Mouse (Mus musculus) heart, adult 2 months (tissue): ENCODE data around the gene Sv2c. TPM values are rescaled to one million over a fixed set of nuclear protein-coding genes. Genes with fewer than 3 reads are reported as not detected.

ENCODE experiments used
- DNase-seq, 2 experiments: peaks; one replicate each; pipeline ENCODE4 v3.0.0; 2021
- H3K27ac ChIP-seq: fragments of 200-600 bp; 2 replicates; pipeline ENCODE4 v1.8.1; 2022
- H3K27me3 ChIP-seq: fragments of 200-500 bp; 2 replicates; pipeline ENCODE4 v1.6.1; 2012; ENCODE audit warnings: mild to moderate bottlenecking, low read length, inconsistent platforms, mixed read lengths; ENCODE audit not compliant: control insufficient read depth, insufficient read depth
- H3K36me3 ChIP-seq: fragments of 200-500 bp; 2 replicates; pipeline ENCODE4 v1.6.1; 2012; ENCODE audit warnings: low read length, inconsistent platforms; ENCODE audit not compliant: control insufficient read depth, insufficient read depth
- H3K4me1 ChIP-seq: fragments of 200-500 bp; 2 replicates; pipeline ENCODE4 v1.6.1; 2011; ENCODE audit warnings: low read length; ENCODE audit not compliant: control insufficient read depth, insufficient read depth
- H3K4me3 ChIP-seq: fragments of 200-600 bp; 2 replicates; pipeline ENCODE4 v1.8.1; 2022
- H3K79me2 ChIP-seq: fragments of 200-500 bp; replicated peaks from 2 replicates; pipeline ENCODE4 v1.6.1; 2012; ENCODE audit warnings: mild to moderate bottlenecking, inconsistent platforms, low read length, moderate library complexity, mixed read lengths; ENCODE audit not compliant: control insufficient read depth, insufficient read depth
- H3K9ac ChIP-seq: fragments of 200-500 bp; 2 replicates; pipeline ENCODE4 v1.6.1; 2012; ENCODE audit warnings: low read depth, mild to moderate bottlenecking, control low read depth, inconsistent platforms, low read length, mixed read lengths
- CTCF ChIP-seq: fragments of 200-600 bp; IDR thresholded peaks from 2 replicates; pipeline ENCODE4 v1.8.1; 2022; ENCODE audit warnings: antibody characterized with exemption, mild to moderate bottlenecking, moderate library complexity
- EP300 ChIP-seq: fragments of 200-500 bp; IDR thresholded peaks from 2 replicates; pipeline ENCODE4 v1.6.1; 2011; ENCODE audit warnings: low read depth, low read length, control low read depth; ENCODE audit not compliant: insufficient read depth
- POLR2A ChIP-seq: fragments of 200-500 bp; IDR thresholded peaks from 2 replicates; pipeline ENCODE4 v1.6.1; 2011; ENCODE audit warnings: mild to moderate bottlenecking, low read depth, low read length, control low read depth; ENCODE audit not compliant: insufficient read depth
- WGBS: fragments of 180-500 bp; shearing (Covaris S2); methylation state at CpG from one replicate; pipeline ENCODE4 v1.1.7; 2018; 5-methylcytosine and 5-hydroxymethylcytosine counted together
- intact Hi-C: fragments of 180-260 bp; cut with DNase I; formaldehyde crosslinking; loops from one replicate; pipeline ENCODE4 v1.15.1; 2025
- polyA plus RNA-seq: library from polyadenylated mRNA; depleted of rRNA; stranded (reverse); fragments of >200 nt; gene quantifications from 2 replicates; pipeline ENCODE4 v1.2.3, GENCODE M21; 2012
- total RNA-seq, 2 experiments: library from RNA; stranded (reverse); gene quantifications; 2 replicates each; pipeline ENCODE4 v1.2.3; 2021

The Sv2c gene
- total and polyA plus RNA-seq, 3 experiments = 0.23 to 0.48 (median 0.41) TPM

DNA sequence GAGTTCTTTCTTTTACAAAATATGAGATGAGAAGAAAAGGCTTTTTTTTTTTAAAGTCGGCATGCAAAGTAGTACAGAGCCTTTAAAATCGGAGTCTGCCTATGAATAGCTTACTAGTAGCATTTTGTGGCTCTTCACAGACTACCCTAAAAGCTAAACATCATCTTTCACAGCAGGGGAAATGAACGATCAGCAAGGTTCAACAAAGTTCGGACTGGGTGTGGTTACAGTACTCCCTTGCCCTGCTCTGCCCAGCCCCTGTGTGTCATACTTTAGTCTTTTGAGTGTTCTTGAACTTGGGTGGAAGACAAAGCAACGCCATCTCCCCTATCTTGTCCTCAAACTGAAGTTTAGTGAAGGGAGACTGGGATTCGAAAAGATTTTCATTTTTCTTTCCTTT, 5.7 kb downstream of the Sv2c start:
- DNase-seq = no peak
- Histone ChIP-seq H3K4me1 (no peaks in the 10 kb centered on the region; the same call in 1 of the 2 replicates), H3K9ac (no peak overlapping the region), H3K36me3 (no peaks in the 10 kb centered on the region), H3K27me3 (peaks cover 6% of the 10 kb centered on the region), H3K4me3 (no peak overlapping the region), H3K79me2 (no peaks in the 10 kb centered on the region), H3K27ac (no peak overlapping the region)
- no peak for TF ChIP-seq EP300
- TF ChIP-seq CTCF = no peak
- no peak for TF ChIP-seq POLR2A
- intact Hi-C loops = no loop called here
- 72% methylated on average over 6 of the region's 6 CpGs for WGBS

DNA sequence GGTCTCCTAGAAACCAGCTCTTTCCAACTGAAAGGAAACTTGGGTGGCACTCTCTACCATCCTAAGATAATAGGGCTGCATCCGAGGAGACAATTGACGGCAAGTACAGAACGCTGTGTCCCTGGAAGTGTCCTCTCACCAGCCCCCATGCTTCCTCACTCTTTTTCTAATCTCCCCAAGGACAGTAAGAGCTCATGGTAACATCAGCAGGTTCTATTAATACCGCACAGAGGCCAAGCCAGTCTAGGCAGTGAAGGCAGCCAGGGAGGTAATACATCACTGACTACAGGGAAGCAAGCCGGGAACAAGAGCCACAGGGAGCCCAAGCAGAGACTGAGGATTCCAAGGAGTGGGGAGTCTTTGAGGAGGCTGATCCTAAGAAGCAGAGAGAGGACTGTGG, 7.4 kb downstream of the Sv2c start:
- Histone ChIP-seq H3K36me3 (no peaks in the 10 kb centered on the region), H3K4me1 (no peaks in the 10 kb centered on the region; the same call in 1 of the 2 replicates), H3K27ac (no peak overlapping the region), H3K4me3 (no peak overlapping the region), H3K79me2 (no peaks in the 10 kb centered on the region), H3K27me3 (no peaks in the 10 kb centered on the region), H3K9ac (no peak overlapping the region)
- no peak for TF ChIP-seq EP300
- WGBS = 52% methylated on average over 5 of the region's 5 CpGs
- intact Hi-C loops = no loop called here
- peak in 1 of 2 experiments; percentile 4 for DNase-seq

DNA sequence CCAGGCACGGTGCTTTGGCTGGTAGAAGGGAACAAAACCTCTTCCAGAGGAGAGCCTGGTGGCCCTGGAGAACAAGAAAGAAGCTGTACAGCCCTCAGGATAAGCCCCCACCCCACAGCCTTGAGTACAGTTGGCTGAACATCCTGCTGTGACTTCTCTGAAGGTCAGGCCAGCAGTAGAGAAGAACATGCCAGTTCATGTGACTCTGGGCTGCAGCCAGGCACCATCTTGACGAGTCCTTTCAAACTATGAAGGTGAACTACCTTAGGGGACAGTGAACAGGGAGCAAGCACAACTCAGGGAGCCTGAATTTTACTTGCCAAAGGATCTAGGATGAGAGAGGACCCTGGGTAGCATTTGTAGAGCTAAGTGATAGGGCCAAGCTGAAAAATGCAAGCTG, 19.7 kb downstream of the Sv2c start:
- TF ChIP-seq EP300 = 0 out of 2 replicates have a peak, but pooled peaks have one; percentile 61
- TF ChIP-seq CTCF = no peak
- no peak for TF ChIP-seq POLR2A
- no peak overlapping the region for H3K9ac ChIP-seq
- no peak overlapping the region for H3K4me3 ChIP-seq
- DNase-seq = peak; percentile 42 to 53
- H3K79me2 ChIP-seq = no peaks in the 10 kb centered on the region
- H3K27me3 ChIP-seq = no peaks in the 10 kb centered on the region
- 50% methylated on average over 2 of the region's 2 CpGs for WGBS
- peaks cover 2% of the 10 kb centered on the region; the same call in 1 of the 2 replicates for H3K4me1 ChIP-seq
- no peak overlapping the region for H3K27ac ChIP-seq
- H3K36me3 ChIP-seq = no peaks in the 10 kb centered on the region
- intact Hi-C loops = no loop called here

DNA sequence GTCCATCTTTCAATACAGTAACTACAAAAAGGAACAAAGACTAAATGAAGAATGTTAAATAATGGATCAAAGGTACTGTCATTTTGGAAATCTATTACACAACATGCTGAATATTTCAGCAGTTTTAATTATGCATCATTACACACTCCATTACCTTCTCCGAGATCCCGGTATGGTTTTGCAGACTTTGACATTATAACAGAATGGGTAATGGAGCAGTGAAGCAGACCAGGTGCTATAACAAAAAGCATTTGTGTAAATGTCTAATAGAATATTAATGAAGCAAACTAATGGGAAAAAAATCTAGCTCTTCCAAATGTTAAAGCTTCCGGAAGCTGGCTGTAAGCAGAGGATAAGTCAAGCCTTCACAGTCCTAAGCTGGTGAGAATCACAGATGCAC, 21.6 kb downstream of the Sv2c start:
- H3K36me3 ChIP-seq = no peaks in the 10 kb centered on the region
- H3K27ac ChIP-seq = no peak overlapping the region
- WGBS = 95% methylated on average over 3 of the region's 3 CpGs
- H3K79me2 ChIP-seq = no peaks in the 10 kb centered on the region
- DNase-seq = no peak
- no peak for TF ChIP-seq CTCF
- TF ChIP-seq POLR2A = no peak
- TF ChIP-seq EP300 = no peak
- H3K9ac ChIP-seq = no peak overlapping the region
- peaks cover 2% of the 10 kb centered on the region; the same call in 1 of the 2 replicates for H3K4me1 ChIP-seq
- no peaks in the 10 kb centered on the region for H3K27me3 ChIP-seq
- no peak overlapping the region for H3K4me3 ChIP-seq
- intact Hi-C loops = no loop called here

DNA sequence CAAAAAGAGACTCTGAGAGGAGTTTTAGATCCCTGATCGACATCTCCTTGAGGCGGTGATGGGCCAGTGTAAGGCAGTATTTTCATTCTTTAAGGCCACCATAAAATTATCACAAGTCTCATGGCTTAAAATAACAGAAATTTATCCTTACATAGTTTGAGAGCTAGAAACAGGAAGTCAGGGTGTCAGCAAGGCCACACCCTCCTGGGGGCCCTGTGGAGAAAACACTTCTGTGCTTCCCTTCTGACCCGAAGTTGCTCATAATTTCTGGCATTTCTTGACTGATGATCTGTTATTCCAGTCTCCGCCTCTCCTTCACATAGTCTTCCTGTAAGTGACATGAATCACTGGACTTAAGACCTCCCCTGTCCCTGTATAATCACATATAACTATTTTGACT, 26.0 kb downstream of the Sv2c start:
- no peak overlapping the region for H3K27ac ChIP-seq
- H3K9ac ChIP-seq = no peak overlapping the region
- no peaks in the 10 kb centered on the region for H3K36me3 ChIP-seq
- no peak overlapping the region for H3K4me3 ChIP-seq
- no peak for TF ChIP-seq POLR2A
- TF ChIP-seq CTCF = no peak
- TF ChIP-seq EP300 = no peak
- H3K27me3 ChIP-seq = no peaks in the 10 kb centered on the region
- 60% methylated on average over 4 of the region's 4 CpGs for WGBS
- H3K79me2 ChIP-seq = no peaks in the 10 kb centered on the region
- no peaks in the 10 kb centered on the region for H3K4me1 ChIP-seq
- intact Hi-C loops = no loop called here
- DNase-seq = no peak

DNA sequence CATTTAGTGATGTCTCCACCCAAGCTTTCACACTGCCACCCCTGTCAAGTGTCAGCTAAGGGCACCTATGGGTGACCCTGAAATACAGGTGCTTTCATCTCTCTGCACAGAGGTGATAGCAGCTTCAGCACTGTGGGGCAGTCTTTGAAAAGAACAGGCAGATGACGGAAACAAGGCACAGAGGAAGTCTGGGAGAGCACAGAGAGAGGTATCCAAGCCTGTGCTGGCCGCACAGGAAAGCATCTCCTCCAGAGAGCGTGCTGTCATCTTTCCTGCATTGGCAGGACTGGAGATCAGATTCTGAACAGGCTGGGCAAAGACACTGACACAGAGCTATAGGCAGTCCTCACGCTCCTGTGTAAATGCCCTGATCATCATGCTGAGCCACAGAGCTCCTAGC, 41.4 kb downstream of the Sv2c start:
- intact Hi-C loops = no loop called here
- WGBS = 53% methylated on average over 4 of the region's 4 CpGs
- Histone ChIP-seq H3K9ac (no peak overlapping the region), H3K4me3 (no peak overlapping the region), H3K36me3 (no peaks in the 10 kb centered on the region), H3K4me1 (no peaks in the 10 kb centered on the region), H3K27me3 (no peaks in the 10 kb centered on the region), H3K27ac (no peak overlapping the region), H3K79me2 (no peaks in the 10 kb centered on the region)
- TF ChIP-seq POLR2A (no peak), CTCF (no peak), EP300 (no peak)
- no peak for DNase-seq
